Mouse (Mus musculus): Measurements from ENCODE around the gene Patz1. TPM values are rescaled to one million over a fixed set of nuclear protein-coding genes. Genes with fewer than 3 reads are reported as not detected.

The Patz1 gene
- polyA plus RNA-seq, 1 experiment, result 1.8 TPM

DNA sequence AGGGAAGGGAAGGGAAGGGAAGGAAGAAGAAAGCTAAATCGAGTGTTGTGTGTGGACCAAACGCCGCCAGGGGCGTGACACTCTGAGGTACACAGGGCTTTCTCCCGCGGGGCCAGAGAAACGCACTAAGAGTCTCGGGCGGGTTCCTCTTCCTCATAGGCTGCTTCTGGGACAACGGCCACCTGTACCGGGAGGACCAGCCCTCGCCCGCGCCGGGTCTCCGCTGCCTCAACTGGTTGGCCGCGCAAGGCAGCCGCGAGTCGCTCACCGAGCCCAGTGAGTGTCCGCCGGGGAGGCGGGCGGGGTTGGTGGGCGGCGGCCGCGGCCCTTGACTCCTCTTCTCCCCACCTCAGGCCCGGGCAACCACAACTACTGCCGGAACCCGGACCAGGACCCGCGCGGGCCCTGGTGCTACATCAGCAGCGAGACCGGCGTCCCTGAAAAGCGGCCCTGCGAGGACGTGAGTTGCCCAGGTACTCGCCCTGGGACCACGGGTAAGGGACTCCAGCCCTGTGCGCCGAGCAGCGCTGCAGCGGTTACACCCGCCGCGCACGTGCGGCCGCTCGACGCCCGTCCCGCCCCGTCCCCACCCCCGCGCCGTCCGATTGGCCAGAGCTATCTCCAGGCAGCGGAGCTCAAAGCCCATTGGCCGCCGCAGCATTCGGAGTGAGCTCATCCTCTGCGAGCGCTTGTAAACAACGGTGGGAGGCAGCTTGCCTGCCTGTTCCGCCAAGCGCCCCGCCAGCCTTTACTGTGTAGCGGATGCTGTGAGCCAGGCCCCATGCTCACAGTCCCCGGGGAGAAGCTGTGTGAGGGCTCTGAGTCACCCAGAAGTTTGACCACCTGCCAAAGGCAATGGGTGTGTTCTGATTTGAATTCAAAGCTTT is 43.3 kb downstream of the Patz1 start:
- H3K4me3 ChIP-seq (replicated peaks), result peak overlapping the region; percentile 23
- TF ChIP-seq TAL1 (IDR thresholded peaks at IDR 0.05; ENCODE audit: low read length), result no peak
- no peak for TF ChIP-seq GATA1 (IDR thresholded peaks at IDR 0.05; ENCODE audit: low read length)
- H3K36me3 ChIP-seq (ENCODE audit: control insufficient read depth), result no peaks in the 10 kb centered on the region
- peaks cover 6% of the 10 kb centered on the region for H3K9me3 ChIP-seq (ENCODE audit: control insufficient read depth, low read length)
- peaks cover 67% of the 10 kb centered on the region for H3K27me3 ChIP-seq (ENCODE audit: control insufficient read depth)
- peaks cover 17% of the 10 kb centered on the region for H3K4me1 ChIP-seq (ENCODE audit: control insufficient read depth)

- Histone ChIP-seq H3K27me3 (ENCODE audit: control insufficient read depth) (peaks cover 67% of the 10 kb centered on the region), H3K4me1 (ENCODE audit: control insufficient read depth) (peaks cover 17% of the 10 kb centered on the region), H3K9me3 (ENCODE audit: control insufficient read depth, low read length) (peaks cover 6% of the 10 kb centered on the region), H3K4me3 (replicated peaks) (no peak overlapping the region), H3K36me3 (ENCODE audit: control insufficient read depth) (no peaks in the 10 kb centered on the region)
- no peak for TF ChIP-seq GATA1 (IDR thresholded peaks at IDR 0.05; ENCODE audit: low read length)
- no peak for TF ChIP-seq TAL1 (IDR thresholded peaks at IDR 0.05; ENCODE audit: low read length)
Measured at GRCm38 (mm10) chr11:3333111-3333695, 44.5 kb downstream of the Patz1 start.

GRCm38 (mm10) chr11:3334141-3334710 is 45.6 kb downstream of the Patz1 start:
- no peak overlapping the region for H3K4me3 ChIP-seq (replicated peaks)

DNA sequence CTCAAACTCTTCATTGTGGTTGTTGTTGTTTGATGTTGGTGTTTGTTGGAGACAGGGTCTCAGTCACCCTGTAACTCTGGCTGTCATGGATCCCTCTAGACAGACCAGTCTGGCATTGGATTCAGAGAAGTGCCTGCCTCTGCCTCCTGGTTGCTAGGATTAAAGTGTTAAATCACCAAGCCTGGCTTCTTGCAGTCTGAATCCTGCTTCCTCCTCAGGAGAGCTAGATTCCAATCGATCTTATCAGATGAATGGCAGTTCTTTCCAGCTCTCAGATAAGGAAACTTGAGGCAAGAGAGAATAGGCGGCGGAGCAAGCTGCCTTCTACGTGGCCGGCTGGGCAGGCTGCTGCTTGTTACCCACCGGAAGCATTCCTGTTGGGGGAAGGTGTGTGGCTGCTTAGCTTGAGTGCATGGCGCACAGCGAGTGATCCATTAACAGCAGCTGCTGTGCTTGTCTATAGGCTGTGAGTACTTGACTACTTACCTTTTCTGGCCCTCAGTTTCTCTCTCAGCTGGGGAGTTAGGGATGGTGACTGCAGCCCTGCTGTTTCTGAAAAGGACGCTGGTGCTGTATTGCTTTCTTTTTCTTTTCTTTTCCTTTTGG is 46.1 kb downstream of the Patz1 start:
- H3K27me3 ChIP-seq (ENCODE audit: control insufficient read depth), result peaks cover 63% of the 10 kb centered on the region
- peaks cover 6% of the 10 kb centered on the region for H3K9me3 ChIP-seq (ENCODE audit: control insufficient read depth, low read length)
- TF ChIP-seq GATA1 (IDR thresholded peaks at IDR 0.05; ENCODE audit: low read length) (no peak), TAL1 (IDR thresholded peaks at IDR 0.05; ENCODE audit: low read length) (no peak)
- H3K4me1 ChIP-seq (ENCODE audit: control insufficient read depth), result peaks cover 17% of the 10 kb centered on the region
- no peak overlapping the region for H3K4me3 ChIP-seq (replicated peaks)
- no peaks in the 10 kb centered on the region for H3K36me3 ChIP-seq (ENCODE audit: control insufficient read depth)

More at GRCm38 (mm10) chr11:3334141-3334710, 45.6 kb downstream of the Patz1 start:
- H3K27me3 ChIP-seq (ENCODE audit: control insufficient read depth), result peaks cover 67% of the 10 kb centered on the region
- TF ChIP-seq GATA1 (IDR thresholded peaks at IDR 0.05; ENCODE audit: low read length) (no peak), TAL1 (IDR thresholded peaks at IDR 0.05; ENCODE audit: low read length) (no peak)
- H3K9me3 ChIP-seq (ENCODE audit: control insufficient read depth, low read length), result peaks cover 6% of the 10 kb centered on the region
- no peaks in the 10 kb centered on the region for H3K36me3 ChIP-seq (ENCODE audit: control insufficient read depth)
- peaks cover 17% of the 10 kb centered on the region for H3K4me1 ChIP-seq (ENCODE audit: control insufficient read depth)

- peaks cover 16% of the 10 kb centered on the region for H3K4me1 ChIP-seq (ENCODE audit: control insufficient read depth)
- peaks cover 54% of the 10 kb centered on the region for H3K27me3 ChIP-seq (ENCODE audit: control insufficient read depth)
- H3K36me3 ChIP-seq (ENCODE audit: control insufficient read depth), result no peaks in the 10 kb centered on the region
- no peak overlapping the region for H3K4me3 ChIP-seq (replicated peaks)
- H3K9me3 ChIP-seq (ENCODE audit: control insufficient read depth, low read length), result peaks cover 6% of the 10 kb centered on the region
- TF ChIP-seq TAL1 (IDR thresholded peaks at IDR 0.05; ENCODE audit: low read length) (no peak), GATA1 (IDR thresholded peaks at IDR 0.05; ENCODE audit: low read length) (no peak)
Measured at GRCm38 (mm10) chr11:3335651-3336216, 47.1 kb downstream of the Patz1 start.

DNA sequence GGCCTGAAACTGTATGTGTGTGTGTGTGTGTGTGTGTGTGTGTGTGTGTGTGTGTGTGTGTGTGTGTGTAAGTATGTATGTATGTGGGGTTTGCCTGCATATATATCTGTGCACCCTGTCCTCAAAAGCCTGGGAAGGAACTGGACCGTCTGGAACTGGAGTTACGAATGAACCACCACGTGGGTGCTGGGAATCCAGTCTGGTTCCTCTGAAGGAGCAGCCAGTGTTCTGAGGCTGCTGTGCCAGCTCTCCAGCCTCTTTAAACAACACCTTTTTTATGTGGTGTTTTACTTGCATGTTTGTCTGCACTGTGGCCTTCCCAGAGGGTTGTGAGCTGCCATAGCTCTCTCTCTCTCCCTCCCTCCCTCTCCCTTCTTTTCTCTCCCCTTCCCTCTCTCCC is 47.9 kb downstream of the Patz1 start:
- Histone ChIP-seq H3K4me3 (replicated peaks) (no peak overlapping the region), H3K27me3 (ENCODE audit: control insufficient read depth) (peaks cover 45% of the 10 kb centered on the region), H3K36me3 (ENCODE audit: control insufficient read depth) (no peaks in the 10 kb centered on the region), H3K9me3 (ENCODE audit: control insufficient read depth, low read length) (peaks cover 6% of the 10 kb centered on the region), H3K4me1 (ENCODE audit: control insufficient read depth) (peaks cover 10% of the 10 kb centered on the region)
- TF ChIP-seq TAL1 (IDR thresholded peaks at IDR 0.05; ENCODE audit: low read length), result no peak
- TF ChIP-seq GATA1 (IDR thresholded peaks at IDR 0.05; ENCODE audit: low read length), result no peak

DNA sequence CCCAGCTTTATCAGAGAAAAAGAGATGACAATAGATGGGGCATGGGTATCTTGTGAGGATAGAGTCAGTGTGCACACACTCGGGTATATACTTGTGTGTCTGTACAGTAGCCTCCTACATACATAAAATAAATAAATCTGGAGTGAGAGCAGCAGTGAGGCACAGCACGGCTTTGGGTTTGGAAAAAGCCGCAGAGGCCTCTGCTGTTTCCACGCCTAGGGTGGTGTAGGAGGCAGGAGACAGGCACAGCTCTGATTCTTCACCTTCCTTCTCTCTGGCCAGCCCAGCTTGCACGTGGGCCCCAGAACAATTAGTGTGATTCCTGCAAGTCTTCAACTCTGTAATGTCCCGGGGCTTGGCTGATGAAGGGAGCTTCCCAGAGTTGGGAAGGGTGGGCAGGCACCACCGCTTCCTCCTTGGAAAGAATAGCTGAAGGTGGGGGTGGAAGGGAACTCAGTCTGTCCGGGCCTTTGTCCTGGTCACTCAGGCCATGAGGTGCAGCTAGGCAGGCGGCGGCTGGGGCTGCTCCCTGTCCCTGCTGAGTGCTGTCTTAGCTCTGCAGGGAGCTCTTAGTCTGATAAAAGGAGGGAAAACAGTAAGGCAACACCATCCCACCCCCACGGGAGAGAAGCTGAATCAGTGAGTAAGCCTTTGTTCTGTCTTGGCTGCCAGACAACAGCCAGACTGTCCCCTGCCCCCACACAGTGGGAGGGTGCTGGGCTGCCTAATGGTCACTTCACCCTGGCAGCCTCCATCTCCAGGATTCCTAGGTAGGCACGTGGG is 48.7 kb downstream of the Patz1 start:
- Histone ChIP-seq H3K27me3 (ENCODE audit: control insufficient read depth) (peaks cover 38% of the 10 kb centered on the region), H3K36me3 (ENCODE audit: control insufficient read depth) (no peaks in the 10 kb centered on the region)

DNA sequence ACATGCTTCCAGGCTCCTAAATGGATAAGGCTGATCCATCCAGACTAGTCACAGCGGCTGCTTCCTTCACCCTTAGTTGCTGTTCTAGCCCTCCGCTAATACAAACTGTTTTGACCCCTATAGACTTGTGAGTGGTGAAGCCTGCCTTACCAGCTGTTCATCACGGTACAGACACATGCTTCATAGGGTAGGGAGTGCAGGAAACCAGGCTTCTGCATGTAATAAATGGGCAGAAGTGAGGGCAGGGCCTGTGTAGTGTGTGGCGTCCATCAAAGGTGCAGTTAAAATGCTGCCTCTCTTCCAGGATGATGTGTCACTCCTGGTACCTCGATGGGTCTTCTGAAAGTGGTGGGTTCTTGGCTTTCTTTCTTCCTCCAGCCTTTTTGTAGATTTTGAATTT is 49.3 kb downstream of the Patz1 start:
- Histone ChIP-seq H3K27me3 (ENCODE audit: control insufficient read depth) (peaks cover 32% of the 10 kb centered on the region), H3K9me3 (ENCODE audit: control insufficient read depth, low read length) (no peaks in the 10 kb centered on the region), H3K4me3 (replicated peaks) (no peak overlapping the region), H3K4me1 (ENCODE audit: control insufficient read depth) (no peaks in the 10 kb centered on the region), H3K36me3 (ENCODE audit: control insufficient read depth) (no peaks in the 10 kb centered on the region)
- TF ChIP-seq TAL1 (IDR thresholded peaks at IDR 0.05; ENCODE audit: low read length) (no peak), GATA1 (IDR thresholded peaks at IDR 0.05; ENCODE audit: low read length) (no peak)

More for the DNA sequence above, 48.7 kb downstream of the Patz1 start:
- no peaks in the 10 kb centered on the region for H3K9me3 ChIP-seq (ENCODE audit: control insufficient read depth, low read length)
- TF ChIP-seq GATA1 (IDR thresholded peaks at IDR 0.05; ENCODE audit: low read length) (no peak), TAL1 (IDR thresholded peaks at IDR 0.05; ENCODE audit: low read length) (no peak)
- H3K4me1 ChIP-seq (ENCODE audit: control insufficient read depth), result peaks cover 3% of the 10 kb centered on the region
- H3K4me3 ChIP-seq (replicated peaks), result no peak overlapping the region
